9 mouse cellular contexts compared by ENCODE assay signal in genomic region chr7:118703144-118703561, GRCm38 (mm10). TPM values are rescaled to one million over a fixed set of nuclear protein-coding genes. Genes with fewer than 3 reads are reported as not detected.
DNase-seq lines count a peak whose midpoint lies in the region; ATAC-seq and TF ChIP-seq lines count a peak whose summit lies in the region.
"Had no signal": no experiment of that assay in that cellular context is flagged by ENCODE, and none has a peak within 500 bp of the region (broad histone marks: within the 10 kb centered on the region; RNA-seq: fewer than 3 reads in every experiment).

No protein-coding gene starts in this region.

- no peak overlapping the region for H3K27ac ChIP-seq in heart, embryonic 11.5 days (ENCODE audit: low read depth, low read length)
- no peak overlapping the region for H3K27ac ChIP-seq in neural tube, embryonic 13.5 days (replicated peaks)
- H3K27ac ChIP-seq in lung, embryonic 15.5 days: no peak overlapping the region
- peak overlapping the region; percentile 61; the same call in 1 of the 2 replicates for H3K27ac ChIP-seq in stomach, postnatal 0 days (replicated peaks)

- TF ChIP-seq CTCF in stomach, postnatal 0 days (IDR thresholded peaks at IDR 0.05; ENCODE audit: low read depth): no peak

- TF ChIP-seq EP300 in stomach, postnatal 0 days (optimal IDR thresholded peaks at IDR 0.05): no peak

- no peak overlapping the region for H3K9ac ChIP-seq in heart, embryonic 11.5 days (ENCODE audit: low read depth, low read length)
- no peak overlapping the region for H3K9ac ChIP-seq in neural tube, embryonic 13.5 days
- no peak overlapping the region for H3K9ac ChIP-seq in lung, embryonic 15.5 days
- no peak overlapping the region for H3K9ac ChIP-seq in stomach, postnatal 0 days (ENCODE audit: low read length)

- H3K36me3 ChIP-seq in heart, embryonic 11.5 days (ENCODE audit: control insufficient read depth, insufficient read depth, low read length): peaks cover 3% of the 10 kb centered on the region
- peaks cover 16% of the 10 kb centered on the region for H3K36me3 ChIP-seq in neural tube, embryonic 13.5 days
- H3K36me3 ChIP-seq in lung, embryonic 15.5 days: peaks cover 4% of the 10 kb centered on the region
- H3K36me3 ChIP-seq in stomach, postnatal 0 days (ENCODE audit: control insufficient read depth, insufficient read depth, low read length): no peaks in the 10 kb centered on the region

- DNase-seq in heart, adult 11 months: peak; percentile 82
- no peak for DNase-seq in neural tube, embryonic 10.5 days (ENCODE audit: extremely low spot score, low spot score)
- DNase-seq in stomach, postnatal 0 days (ENCODE audit: low spot score): peak; percentile 48
- DNase-seq in embryo, embryonic 10 days (ENCODE audit: low spot score): no peak
- DNase-seq: adrenal gland, postnatal 10 days had no signal

- peaks cover 9% of the 10 kb centered on the region; the same call in 1 of the 2 replicates for H3K4me1 ChIP-seq in heart, embryonic 11.5 days (ENCODE audit: control insufficient read depth, insufficient read depth, low read length)
- peaks cover 36% of the 10 kb centered on the region for H3K4me1 ChIP-seq in neural tube, embryonic 13.5 days (replicated peaks)
- H3K4me1 ChIP-seq in lung, embryonic 15.5 days: peaks cover 40% of the 10 kb centered on the region
- H3K4me1 ChIP-seq in stomach, postnatal 0 days (replicated peaks; ENCODE audit: control insufficient read depth, insufficient read depth): no peaks in the 10 kb centered on the region; the same call in none of the 2 replicates

- 93% methylated on average over 15 of the region's 15 CpGs for WGBS in heart, embryonic 11.5 days (ENCODE audit: insufficient replicate concordance)
- 90% methylated on average over 15 of the region's 15 CpGs for WGBS in neural tube, embryonic 13.5 days
- WGBS in lung, embryonic 15.5 days: 64% methylated on average over 15 of the region's 15 CpGs
- 69% methylated on average over 15 of the region's 15 CpGs for WGBS in stomach, postnatal 0 days

- H3K27me3 ChIP-seq in heart, embryonic 11.5 days (ENCODE audit: control insufficient read depth, insufficient read depth, low read length): no peaks in the 10 kb centered on the region
- H3K27me3 ChIP-seq in neural tube, embryonic 13.5 days: no peaks in the 10 kb centered on the region
- H3K27me3 ChIP-seq in lung, embryonic 15.5 days: no peaks in the 10 kb centered on the region
- no peaks in the 10 kb centered on the region for H3K27me3 ChIP-seq in stomach, postnatal 0 days (ENCODE audit: control insufficient read depth, insufficient read depth, low read length)

- H3K4me2 ChIP-seq in heart, embryonic 11.5 days: no peak overlapping the region
- H3K4me2 ChIP-seq in neural tube, embryonic 13.5 days: peak overlapping the region; percentile 64
- peak overlapping the region; percentile 83 for H3K4me2 ChIP-seq in lung, embryonic 15.5 days
- H3K4me2 ChIP-seq in stomach, postnatal 0 days (replicated peaks; ENCODE audit: low read depth): no peak overlapping the region

- no peaks in the 10 kb centered on the region for H3K9me3 ChIP-seq in heart, embryonic 11.5 days (replicated peaks; ENCODE audit: control insufficient read depth, low read length)
- no peaks in the 10 kb centered on the region for H3K9me3 ChIP-seq in neural tube, embryonic 13.5 days
- no peaks in the 10 kb centered on the region for H3K9me3 ChIP-seq in lung, embryonic 15.5 days
- no peaks in the 10 kb centered on the region for H3K9me3 ChIP-seq in stomach, postnatal 0 days (ENCODE audit: control insufficient read depth, low read length)

- ATAC-seq in heart, embryonic 11.5 days (replicated peaks; ENCODE audit: insufficient number of reproducible peaks, low FRiP score, low TSS enrichment): no peak
- no peak for ATAC-seq in neural tube, embryonic 13.5 days (ENCODE audit: low read depth)
- ATAC-seq in lung, embryonic 15.5 days (ENCODE audit: borderline replicate concordance, extremely low read depth, low FRiP score, low TSS enrichment): no peak
- ATAC-seq in stomach, postnatal 0 days (ENCODE audit: low FRiP score, low TSS enrichment): peak; percentile 49
- no peak for ATAC-seq in megakaryocyte-erythroid progenitor cell, adult 5-6 weeks (replicated peaks; ENCODE audit: low FRiP score, low TSS enrichment, poor library complexity, severe bottlenecking)

- H3K4me3 ChIP-seq in heart, embryonic 11.5 days (ENCODE audit: low read depth, low read length): no peak overlapping the region
- no peak overlapping the region for H3K4me3 ChIP-seq in neural tube, embryonic 13.5 days
- H3K4me3 ChIP-seq in lung, embryonic 15.5 days: peak overlapping the region; percentile 90; the same call in 1 of the 2 replicates
- H3K4me3 ChIP-seq in stomach, postnatal 0 days (ENCODE audit: low read depth, low read length): no peak overlapping the region

RNA-seq across cellular contexts. Expression of gene Gde1, which starts 2.4 kb away (rescaled TPM):
- 70.6 and 71.6 TPM in 2 replicates for polyA plus RNA-seq in heart, embryonic 11.5 days (2014; fragmentation: Nextera tagmentation; extraction: Ambion mirVana)
- 174 and 191 TPM in 2 replicates for polyA plus RNA-seq in neural tube, embryonic 13.5 days (2015; fragmentation: Nextera tagmentation; extraction: Ambion mirVana)
- 122 and 128 TPM in 2 replicates for polyA plus RNA-seq in lung, embryonic 15.5 days (2015; fragmentation: Nextera tagmentation; extraction: Ambion mirVana)
- 204 and 212 TPM in 2 replicates for polyA plus RNA-seq in stomach, postnatal 0 days (2015; fragmentation: Nextera tagmentation; extraction: Ambion mirVana)
- total RNA-seq in megakaryocyte-erythroid progenitor cell, adult 5-6 weeks (2014; fragmentation: Nextera tagmentation): 30.4 and 54.3 TPM in 2 replicates
- 24.3 and 28.3 TPM in 2 replicates for total RNA-seq in megakaryocyte-erythroid progenitor cell, adult 5-6 weeks (2017)

RNA-seq across cellular contexts. Expression of gene Ccp110, which starts 9.2 kb away (rescaled TPM):
- polyA plus RNA-seq in heart, embryonic 11.5 days (2014; fragmentation: Nextera tagmentation; extraction: Ambion mirVana): 4.6 and 5.9 TPM in 2 replicates
- 29.9 and 32.7 TPM in 2 replicates for polyA plus RNA-seq in neural tube, embryonic 13.5 days (2015; fragmentation: Nextera tagmentation; extraction: Ambion mirVana)
- polyA plus RNA-seq in lung, embryonic 15.5 days (2015; fragmentation: Nextera tagmentation; extraction: Ambion mirVana): 18.4 and 20.3 TPM in 2 replicates
- 2.6 and 2.7 TPM in 2 replicates for polyA plus RNA-seq in stomach, postnatal 0 days (2015; fragmentation: Nextera tagmentation; extraction: Ambion mirVana)
- total RNA-seq in megakaryocyte-erythroid progenitor cell, adult 5-6 weeks (2014; fragmentation: Nextera tagmentation): 21.4 and 49.6 TPM in 2 replicates
- total RNA-seq in megakaryocyte-erythroid progenitor cell, adult 5-6 weeks (2017): 27.0 and 37.0 TPM in 2 replicates

RNA-seq across cellular contexts. Expression of gene Vps35l, which starts 36.9 kb away (rescaled TPM):
- polyA plus RNA-seq in heart, embryonic 11.5 days (2014; fragmentation: Nextera tagmentation; extraction: Ambion mirVana): 48.1 and 49.0 TPM in 2 replicates
- 86.8 and 87.6 TPM in 2 replicates for polyA plus RNA-seq in neural tube, embryonic 13.5 days (2015; fragmentation: Nextera tagmentation; extraction: Ambion mirVana)
- polyA plus RNA-seq in lung, embryonic 15.5 days (2015; fragmentation: Nextera tagmentation; extraction: Ambion mirVana): 63.6 and 64.5 TPM in 2 replicates
- polyA plus RNA-seq in stomach, postnatal 0 days (2015; fragmentation: Nextera tagmentation; extraction: Ambion mirVana): 31.2 and 32.7 TPM in 2 replicates
- total RNA-seq in megakaryocyte-erythroid progenitor cell, adult 5-6 weeks (2014; fragmentation: Nextera tagmentation): 43.7 and 46.6 TPM in 2 replicates
- total RNA-seq in megakaryocyte-erythroid progenitor cell, adult 5-6 weeks (2017): 38.9 and 52.9 TPM in 2 replicates

Comparison
In these comparisons a context has a peak if more than half of its experiments do, and no peak if none do; other contexts are left out.
1. DNase-seq: peak in heart, adult 11 months (single experiment) and stomach, postnatal 0 days (single experiment); none in neural tube, embryonic 10.5 days (single experiment) and embryo, embryonic 10 days (single experiment).
2. H3K4me2 ChIP-seq: peak in neural tube, embryonic 13.5 days (single experiment) and lung, embryonic 15.5 days (single experiment); none in heart, embryonic 11.5 days (single experiment) and stomach, postnatal 0 days (single experiment).